Mouse (Mus musculus) lung, adult 2 months (tissue): ENCODE measurements around the gene Golga3.

Experiments
- CTCF ChIP-seq: fragments of 200-500 bp; IDR thresholded peaks from 2 replicates; pipeline ENCODE4 v1.5.1; 2011; ENCODE audit warnings: mild to moderate bottlenecking, low read length, control low read depth; ENCODE audit not compliant: insufficient read depth
- POLR2A ChIP-seq: fragments of 200-500 bp; IDR thresholded peaks from 2 replicates; pipeline ENCODE4 v1.6.1; 2011; ENCODE audit warnings: low read depth, mild to moderate bottlenecking, control low read depth, low read length, borderline replicate concordance; ENCODE audit errors: extremely low read depth

- TF ChIP-seq POLR2A = no peak
- no peak for TF ChIP-seq CTCF
These were observed 5.2 kb downstream of the Golga3 start for GRCm38 (mm10) chr5:110181716-110182115.
